Mouse (Mus musculus): ENCODE measurements around the gene Arhgef33.

Arhgef33 gene

GRCm38 (mm10) chr17:80446470-80446869 is 139.3 kb downstream of the Arhgef33 start:
- no peak for DNase-seq (ENCODE audit: low spot score)

All from urinary bladder, postnatal 10 days (tissue).